Mouse (Mus musculus): ENCODE data around the gene Plac9a. TPM values are rescaled to one million over a fixed set of nuclear protein-coding genes. Genes with fewer than 3 reads are reported as not detected.
A peak's percentile ranks its signal among the peaks of the same experiment; 100 is the strongest.

Plac9a gene
- polyA plus RNA-seq, 1 experiment: not detected

- Histone ChIP-seq H3K4me3 (replicated peaks) (no peak overlapping the region), H3K9me3 (no peaks in the 10 kb centered on the region; the same call in 1 of the 2 replicates), H3K27me3 (replicated peaks) (no peaks in the 10 kb centered on the region), H3K36me3 (replicated peaks; ENCODE audit: low read length) (peaks cover 39% of the 10 kb centered on the region), H3K4me1 (peaks cover 92% of the 10 kb centered on the region)
- TF ChIP-seq GATA1 (IDR thresholded peaks at IDR 0.05; ENCODE audit: borderline replicate concordance, low read length) (no peak), FLI1 (IDR thresholded peaks at IDR 0.05; ENCODE audit: low read length) (no peak)
These were observed 55.2 kb downstream of the Plac9a start for GRCm38 (mm10) chr14:25847660-25848059.

- H3K27me3 ChIP-seq (replicated peaks): no peaks in the 10 kb centered on the region
- peaks cover 39% of the 10 kb centered on the region for H3K36me3 ChIP-seq (replicated peaks; ENCODE audit: low read length)
These were observed 56.4 kb downstream of the Plac9a start for GRCm38 (mm10) chr14:25846516-25846915.

DNA sequence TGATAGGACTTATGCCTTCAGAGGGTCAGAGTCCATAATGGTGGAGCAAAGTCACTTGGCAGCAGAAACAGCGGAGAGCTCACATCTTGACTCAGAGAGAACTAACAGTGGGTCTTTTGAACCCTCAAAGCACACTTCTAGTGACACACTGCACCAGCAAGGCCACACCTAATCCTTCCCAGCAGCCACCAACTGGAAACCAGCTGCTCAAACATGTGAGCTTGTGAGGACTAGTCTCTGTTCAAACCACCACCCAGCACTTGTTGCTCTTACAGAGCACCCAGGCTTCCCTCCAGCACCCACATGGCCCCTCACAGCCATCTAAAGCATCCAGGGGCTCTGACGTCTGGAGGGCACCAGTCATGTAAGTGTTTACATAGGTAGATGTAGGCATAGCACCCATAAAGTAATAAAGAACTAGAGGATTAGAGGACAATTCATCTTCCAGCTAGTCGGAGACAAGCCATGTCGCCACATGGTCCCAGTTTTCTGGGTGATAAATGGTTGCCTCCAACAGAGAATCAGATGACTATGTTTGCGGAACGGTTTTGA lies 57.0 kb downstream of the Plac9a start:
- Histone ChIP-seq H3K4me1 (peaks cover 83% of the 10 kb centered on the region), H3K27me3 (replicated peaks) (no peaks in the 10 kb centered on the region), H3K9me3 (no peaks in the 10 kb centered on the region; the same call in 1 of the 2 replicates), H3K36me3 (replicated peaks; ENCODE audit: low read length) (peaks cover 39% of the 10 kb centered on the region), H3K4me3 (replicated peaks) (no peak overlapping the region)
- TF ChIP-seq FLI1 (IDR thresholded peaks at IDR 0.05; ENCODE audit: low read length) (no peak), GATA1 (IDR thresholded peaks at IDR 0.05; ENCODE audit: borderline replicate concordance, low read length) (no peak)

More at GRCm38 (mm10) chr14:25846516-25846915, 56.4 kb downstream of the Plac9a start:
- peaks cover 86% of the 10 kb centered on the region for H3K4me1 ChIP-seq
- no peak overlapping the region for H3K4me3 ChIP-seq (replicated peaks)
- no peaks in the 10 kb centered on the region; the same call in 1 of the 2 replicates for H3K9me3 ChIP-seq
- TF ChIP-seq FLI1 (IDR thresholded peaks at IDR 0.05; ENCODE audit: low read length) (no peak), GATA1 (IDR thresholded peaks at IDR 0.05; ENCODE audit: borderline replicate concordance, low read length) (no peak)

DNA sequence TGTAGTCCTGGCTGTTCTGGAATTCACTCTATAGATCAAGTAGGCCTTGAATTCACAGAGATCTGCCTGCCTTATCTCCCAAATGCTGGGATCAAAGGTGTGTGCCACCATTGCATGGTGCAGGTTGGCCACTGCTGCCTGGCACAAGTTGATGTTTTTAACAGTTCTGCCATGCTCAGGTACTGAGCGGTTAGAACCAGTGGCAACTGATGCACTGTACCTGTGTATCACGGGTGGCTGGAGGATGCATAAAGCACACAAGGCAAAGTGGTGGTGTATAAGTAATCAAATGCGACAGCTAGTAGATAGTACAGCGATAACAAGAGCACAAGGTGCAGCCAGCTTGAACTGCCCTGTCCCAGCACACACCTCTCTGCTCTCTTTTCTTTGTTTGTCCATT lies 58.5 kb downstream of the Plac9a start:
- H3K27me3 ChIP-seq (replicated peaks): no peaks in the 10 kb centered on the region
- peaks cover 37% of the 10 kb centered on the region for H3K36me3 ChIP-seq (replicated peaks; ENCODE audit: low read length)
- no peaks in the 10 kb centered on the region; the same call in 1 of the 2 replicates for H3K9me3 ChIP-seq
- no peak overlapping the region for H3K4me3 ChIP-seq (replicated peaks)
- TF ChIP-seq FLI1 (IDR thresholded peaks at IDR 0.05; ENCODE audit: low read length) (no peak), GATA1 (IDR thresholded peaks at IDR 0.05; ENCODE audit: borderline replicate concordance, low read length) (no peak)
- H3K4me1 ChIP-seq: peaks cover 69% of the 10 kb centered on the region

DNA sequence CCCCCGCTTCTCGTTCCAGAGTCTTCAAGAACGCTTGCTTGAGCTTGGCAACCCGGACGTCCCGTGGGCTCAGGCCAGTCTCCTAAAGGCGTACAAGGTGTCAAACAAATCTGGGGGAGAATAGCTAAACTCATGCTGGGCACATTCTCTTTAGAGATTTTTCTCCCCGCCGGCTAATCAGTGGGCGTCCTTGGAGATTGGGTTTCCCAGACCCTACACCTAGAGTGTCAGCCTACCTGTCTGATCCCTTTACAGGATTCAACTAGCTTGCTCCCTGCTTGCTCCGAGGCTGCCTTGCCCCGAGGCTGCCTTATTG lies 60.3 kb downstream of the Plac9a start:
- Histone ChIP-seq H3K9me3 (no peaks in the 10 kb centered on the region; the same call in 1 of the 2 replicates), H3K27me3 (replicated peaks) (peaks cover 2% of the 10 kb centered on the region), H3K4me1 (peaks cover 56% of the 10 kb centered on the region), H3K36me3 (replicated peaks; ENCODE audit: low read length) (peaks cover 24% of the 10 kb centered on the region), H3K4me3 (replicated peaks) (peak overlapping the region; percentile 98)
- TF ChIP-seq FLI1 (IDR thresholded peaks at IDR 0.05; ENCODE audit: low read length) (no peak), GATA1 (IDR thresholded peaks at IDR 0.05; ENCODE audit: borderline replicate concordance, low read length) (no peak)

- H3K36me3 ChIP-seq (replicated peaks; ENCODE audit: low read length): peaks cover 22% of the 10 kb centered on the region
- TF ChIP-seq FLI1 (IDR thresholded peaks at IDR 0.05; ENCODE audit: low read length) (no peak), GATA1 (IDR thresholded peaks at IDR 0.05; ENCODE audit: borderline replicate concordance, low read length) (no peak)
- no peaks in the 10 kb centered on the region; the same call in 1 of the 2 replicates for H3K9me3 ChIP-seq
- peaks cover 51% of the 10 kb centered on the region for H3K4me1 ChIP-seq
- H3K27me3 ChIP-seq (replicated peaks): peaks cover 2% of the 10 kb centered on the region
- peak within 1 kb of the TSS; percentile 98 for H3K4me3 ChIP-seq (replicated peaks)
These were observed 60.8 kb downstream of the Plac9a start, which contains the start of gene Anxa11 for GRCm38 (mm10) chr14:25841991-25842687. Gene Anxa11 (plus strand): TSS chr14:25842156.

DNA sequence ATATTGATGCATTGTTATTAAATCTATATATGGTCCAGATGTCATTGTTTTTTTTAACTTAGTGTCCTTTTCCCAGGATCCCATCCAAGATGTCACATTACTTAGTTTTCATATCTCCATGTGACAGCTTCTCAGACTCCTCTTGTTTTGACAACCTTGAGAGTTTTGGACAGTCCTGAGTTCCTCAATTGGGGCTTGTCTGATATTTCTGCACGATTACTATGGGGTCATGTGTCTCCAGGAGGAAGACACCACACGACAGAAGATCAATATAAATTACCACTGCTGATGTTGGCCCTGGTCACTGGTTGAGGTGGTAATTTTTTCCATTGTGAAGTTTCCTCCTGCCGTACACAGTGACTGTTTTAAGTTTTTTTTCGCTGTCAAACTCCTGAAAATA lies 61.3 kb downstream of the Plac9a start:
- H3K4me3 ChIP-seq (replicated peaks): peak overlapping the region; percentile 98
- H3K9me3 ChIP-seq: no peaks in the 10 kb centered on the region; the same call in 1 of the 2 replicates
- no peak for TF ChIP-seq FLI1 (IDR thresholded peaks at IDR 0.05; ENCODE audit: low read length)
- peaks cover 2% of the 10 kb centered on the region for H3K27me3 ChIP-seq (replicated peaks)
- peaks cover 19% of the 10 kb centered on the region for H3K36me3 ChIP-seq (replicated peaks; ENCODE audit: low read length)
- H3K4me1 ChIP-seq: peaks cover 45% of the 10 kb centered on the region

- Histone ChIP-seq H3K36me3 (replicated peaks; ENCODE audit: low read length) (peaks cover 17% of the 10 kb centered on the region), H3K27me3 (replicated peaks) (peaks cover 4% of the 10 kb centered on the region), H3K4me1 (peaks cover 39% of the 10 kb centered on the region), H3K4me3 (replicated peaks) (no peak overlapping the region), H3K9me3 (no peaks in the 10 kb centered on the region; the same call in 1 of the 2 replicates)
- no peak for TF ChIP-seq GATA1 (IDR thresholded peaks at IDR 0.05; ENCODE audit: borderline replicate concordance, low read length)
- no peak for TF ChIP-seq FLI1 (IDR thresholded peaks at IDR 0.05; ENCODE audit: low read length)
These were observed 61.9 kb downstream of the Plac9a start for GRCm38 (mm10) chr14:25840961-25841360.

- H3K4me3 ChIP-seq (replicated peaks): no peak overlapping the region
- H3K27me3 ChIP-seq (replicated peaks): peaks cover 7% of the 10 kb centered on the region
- TF ChIP-seq GATA1 (IDR thresholded peaks at IDR 0.05; ENCODE audit: borderline replicate concordance, low read length): no peak
- no peak for TF ChIP-seq FLI1 (IDR thresholded peaks at IDR 0.05; ENCODE audit: low read length)
- peaks cover 5% of the 10 kb centered on the region for H3K36me3 ChIP-seq (replicated peaks; ENCODE audit: low read length)
- peaks cover 28% of the 10 kb centered on the region for H3K4me1 ChIP-seq
- no peaks in the 10 kb centered on the region; the same call in 1 of the 2 replicates for H3K9me3 ChIP-seq
These were observed 63.1 kb downstream of the Plac9a start for GRCm38 (mm10) chr14:25839791-25840190.

- TF ChIP-seq FLI1 (IDR thresholded peaks at IDR 0.05; ENCODE audit: low read length) (no peak), GATA1 (IDR thresholded peaks at IDR 0.05; ENCODE audit: borderline replicate concordance, low read length) (no peak)
- H3K36me3 ChIP-seq (replicated peaks; ENCODE audit: low read length): no peaks in the 10 kb centered on the region
- H3K9me3 ChIP-seq: peaks cover 4% of the 10 kb centered on the region; the same call in 1 of the 2 replicates
- peaks cover 16% of the 10 kb centered on the region for H3K4me1 ChIP-seq
- H3K27me3 ChIP-seq (replicated peaks): peaks cover 7% of the 10 kb centered on the region
- no peak overlapping the region for H3K4me3 ChIP-seq (replicated peaks)
These were observed 64.5 kb downstream of the Plac9a start for GRCm38 (mm10) chr14:25838411-25838810.

Other genes starting within 250 kb of the Plac9a start
- gene Ppif, start 208.9 kb downstream of the Plac9a start, polyA plus RNA-seq (2012; ENCODE audit: insufficient read depth, low replicate concordance): 237 and 451 TPM in 2 replicates
- gene Zcchc24, start 134.1 kb downstream of the Plac9a start, polyA plus RNA-seq (2012; ENCODE audit: insufficient read depth, low replicate concordance): 0.96 and 1.7 TPM in 2 replicates
- 67.6 and 164 TPM in 2 replicates for gene Anxa11, start 60.9 kb downstream of the Plac9a start, polyA plus RNA-seq (2012; ENCODE audit: insufficient read depth, low replicate concordance)
- gene Tmem254a, start 24.6 kb upstream of the Plac9a start, polyA plus RNA-seq (2012; ENCODE audit: insufficient read depth, low replicate concordance): 0.85 TPM in 1 of 2 replicates, not detected in the other
- gene Cphx1, start 35.2 kb upstream of the Plac9a start, polyA plus RNA-seq (2012; ENCODE audit: insufficient read depth, low replicate concordance): not detected in 2 replicates
- not detected in 2 replicates for gene Duxbl1, start 75.5 kb upstream of the Plac9a start, polyA plus RNA-seq (2012; ENCODE audit: insufficient read depth, low replicate concordance)
- not detected in 2 replicates for gene Gm9780, start 139.6 kb upstream of the Plac9a start, polyA plus RNA-seq (2012; ENCODE audit: insufficient read depth, low replicate concordance)
- 10.8 and 15.7 TPM in 2 replicates for gene Tmem254c, start 164.3 kb upstream of the Plac9a start, polyA plus RNA-seq (2012; ENCODE audit: insufficient read depth, low replicate concordance)
- gene Cphx2, start 178.4 kb upstream of the Plac9a start, polyA plus RNA-seq (2012; ENCODE audit: insufficient read depth, low replicate concordance): not detected in 2 replicates
- gene Cphx3, start 179.2 kb upstream of the Plac9a start, polyA plus RNA-seq (2012; ENCODE audit: insufficient read depth, low replicate concordance): not detected in 2 replicates
- not detected in 2 replicates for gene Duxbl2, start 215.2 kb upstream of the Plac9a start, polyA plus RNA-seq (2012; ENCODE audit: insufficient read depth, low replicate concordance)

All from megakaryocyte, embryonic 14.5 days (primary cell).